Mouse (Mus musculus) intestine, embryonic 14.5 days (tissue): ENCODE measurements around the gene C1qtnf5. TPM values are rescaled to one million over a fixed set of nuclear protein-coding genes. Genes with fewer than 3 reads are reported as not detected.

Experiments
- ATAC-seq: fragments of 200-750 bp; cut with Nextera tagmentation; replicated peaks from 2 replicates; pipeline ENCODE4 v1.8.0; 2017; ENCODE audit warnings: low read depth, moderate number of reproducible peaks, moderate TSS enrichment, moderate library complexity; ENCODE audit not compliant: low FRiP score, low TSS enrichment
- DNase-seq: peaks from one replicate; pipeline ENCODE4 v3.0.0-alpha.2; 2018; ENCODE audit warnings: low spot score
- H3K27ac ChIP-seq: fragments of 300-500 bp; sonication (generic); 2 replicates; pipeline ENCODE4 v1.5.1; 2014; ENCODE audit warnings: low read depth, mild to moderate bottlenecking, control low read depth
- H3K27me3 ChIP-seq: fragments of 300-500 bp; sonication (generic); replicated peaks from 2 replicates; pipeline ENCODE4 v1.6.1; 2014; ENCODE audit warnings: low read length, control low read depth; ENCODE audit not compliant: control insufficient read depth, insufficient read depth
- H3K36me3 ChIP-seq: fragments of 300-500 bp; sonication (generic); 2 replicates; pipeline ENCODE4 v1.6.1; 2014; ENCODE audit warnings: low read length, control low read depth; ENCODE audit not compliant: control insufficient read depth, insufficient read depth
- H3K4me1 ChIP-seq: fragments of 300-500 bp; sonication (generic); replicated peaks from 2 replicates; pipeline ENCODE4 v1.6.1; 2014; ENCODE audit warnings: low read length, control low read depth, mixed read lengths; ENCODE audit not compliant: control insufficient read depth, insufficient read depth
- H3K4me2 ChIP-seq: fragments of 300-500 bp; sonication (generic); 2 replicates; pipeline ENCODE4 v1.6.1; 2014; ENCODE audit warnings: low read length
- H3K4me3 ChIP-seq: fragments of 300-500 bp; sonication (generic); 2 replicates; pipeline ENCODE4 v1.5.1; 2014; ENCODE audit warnings: low read depth, low read length, control low read depth, mixed read lengths
- H3K9ac ChIP-seq: fragments of 300-500 bp; sonication (generic); 2 replicates; pipeline ENCODE4 v1.6.1; 2014; ENCODE audit warnings: mild to moderate bottlenecking, low read length
- H3K9me3 ChIP-seq: fragments of 300-500 bp; sonication (generic); 2 replicates; pipeline ENCODE4 v1.6.1; 2016; ENCODE audit warnings: low read length, control low read depth; ENCODE audit not compliant: control insufficient read depth
- WGBS: fragments of 180-500 bp; shearing (Covaris S2); extraction: QIAGEN DNeasy Blood & Tissue Kit; methylation state at CpG from one replicate; pipeline ENCODE4 v1.1.7; 2014; 5-methylcytosine and 5-hydroxymethylcytosine counted together
- polyA plus RNA-seq: library from polyadenylated mRNA; unstranded; fragments of >200 nt; fragmentation: Nextera tagmentation; extraction: Ambion mirVana; gene quantifications from 2 replicates; pipeline ENCODE4 v1.2.1, GENCODE M21; 2014

C1qtnf5 gene
- polyA plus RNA-seq, 1 experiment from 2014 or later, result 3.4 TPM

GRCm38 (mm10) chr9:44088877-44089608, 18.0 kb upstream of the C1qtnf5 start:
- 58% methylated on average over 12 of the region's 12 CpGs for WGBS
- ATAC-seq (no peak), DNase-seq (no peak)
- H3K9me3 ChIP-seq, result no peaks in the 10 kb centered on the region
- H3K27me3 ChIP-seq, result 0 out of 2 replicates have a peak, but pooled peaks cover 9% of the 10 kb centered on the region
- peaks cover 18% of the 10 kb centered on the region for H3K36me3 ChIP-seq
- no peak overlapping the region for H3K27ac ChIP-seq
- H3K4me3 ChIP-seq, result no peak overlapping the region
- no peak overlapping the region for H3K9ac ChIP-seq
- H3K4me2 ChIP-seq, result no peak overlapping the region
- peaks cover 22% of the 10 kb centered on the region for H3K4me1 ChIP-seq

GRCm38 (mm10) chr9:44093612-44094503, 13.2 kb upstream of the C1qtnf5 start:
- H3K4me1 ChIP-seq, result peaks cover 5% of the 10 kb centered on the region; the same call in 1 of the 2 replicates
- 40% methylated on average over 24 of the region's 24 CpGs for whole genome bisulfite sequencing
- no peak overlapping the region for H3K27ac ChIP-seq
- no peak overlapping the region for H3K9ac ChIP-seq
- no peaks in the 10 kb centered on the region for H3K27me3 ChIP-seq
- no peaks in the 10 kb centered on the region for H3K9me3 ChIP-seq
- H3K36me3 ChIP-seq, result peaks cover 27% of the 10 kb centered on the region
- peak; percentile 41 for ATAC-seq
- DNase-seq, result peak; percentile 85
- H3K4me2 ChIP-seq, result no peak overlapping the region
- H3K4me3 ChIP-seq, result no peak overlapping the region

- no peak overlapping the region for H3K9ac ChIP-seq
- no peak overlapping the region for H3K4me2 ChIP-seq
- H3K36me3 ChIP-seq, result peaks cover 27% of the 10 kb centered on the region
- H3K27me3 ChIP-seq, result no peaks in the 10 kb centered on the region
- H3K4me3 ChIP-seq, result no peak overlapping the region
- DNase-seq (no peak), ATAC-seq (no peak)
- 82% methylated on average over 3 of the region's 3 CpGs for WGBS
- no peaks in the 10 kb centered on the region for H3K9me3 ChIP-seq
- H3K4me1 ChIP-seq, result no peaks in the 10 kb centered on the region
- no peak overlapping the region for H3K27ac ChIP-seq
These were observed 12.3 kb upstream of the C1qtnf5 start for GRCm38 (mm10) chr9:44094737-44095136.

GRCm38 (mm10) chr9:44095781-44096180, 11.3 kb upstream of the C1qtnf5 start:
- ATAC-seq (no peak), DNase-seq (no peak)
- Histone ChIP-seq H3K4me2 (no peak overlapping the region), H3K4me3 (no peak overlapping the region), H3K27ac (no peak overlapping the region), H3K9me3 (no peaks in the 10 kb centered on the region), H3K4me1 (no peaks in the 10 kb centered on the region), H3K36me3 (peaks cover 27% of the 10 kb centered on the region), H3K27me3 (no peaks in the 10 kb centered on the region), H3K9ac (no peak overlapping the region)
- 94% methylated on average over 9 of the region's 9 CpGs for WGBS

GRCm38 (mm10) chr9:44096536-44096935, 10.5 kb upstream of the C1qtnf5 start:
- ATAC-seq, result no peak
- Histone ChIP-seq H3K9me3 (no peaks in the 10 kb centered on the region), H3K36me3 (peaks cover 22% of the 10 kb centered on the region), H3K4me3 (no peak overlapping the region), H3K9ac (no peak overlapping the region), H3K27ac (no peak overlapping the region), H3K4me2 (no peak overlapping the region), H3K4me1 (no peaks in the 10 kb centered on the region), H3K27me3 (no peaks in the 10 kb centered on the region)
- DNase-seq, result no peak
- 35% methylated on average over 9 of the region's 9 CpGs for WGBS

- Histone ChIP-seq H3K4me3 (no peak within 1 kb of the TSS), H3K27me3 (no peaks in the 10 kb centered on the region), H3K36me3 (peaks cover 18% of the 10 kb centered on the region), H3K9ac (no peak within 1 kb of the TSS), H3K9me3 (no peaks in the 10 kb centered on the region), H3K4me2 (no peak within 1 kb of the TSS), H3K4me1 (peaks cover 4% of the 10 kb centered on the region), H3K27ac (no peak within 1 kb of the TSS)
- no peak for ATAC-seq
- 73% methylated on average over 9 of the region's 9 CpGs for WGBS
- no peak for DNase-seq
These were observed 5.6 kb upstream of the C1qtnf5 start, which contains the start of gene Mfrp for GRCm38 (mm10) chr9:44101490-44101889. Mfrp (plus strand) TSS chr9:44101729.

- Histone ChIP-seq H3K9me3 (no peaks in the 10 kb centered on the region), H3K27ac (no peak overlapping the region), H3K27me3 (no peaks in the 10 kb centered on the region), H3K4me2 (no peak overlapping the region), H3K36me3 (peaks cover 28% of the 10 kb centered on the region), H3K9ac (no peak overlapping the region), H3K4me3 (no peak overlapping the region), H3K4me1 (peaks cover 38% of the 10 kb centered on the region)
- WGBS, result 87% methylated on average over 7 of the region's 7 CpGs
- DNase-seq (no peak), ATAC-seq (no peak)
These were observed 2.2 kb upstream of the C1qtnf5 start for GRCm38 (mm10) chr9:44104881-44105280.

GRCm38 (mm10) chr9:44105781-44106180, 1.3 kb upstream of the C1qtnf5 start:
- H3K4me2 ChIP-seq, result no peak overlapping the region
- ATAC-seq, result no peak
- no peaks in the 10 kb centered on the region for H3K27me3 ChIP-seq
- no peaks in the 10 kb centered on the region for H3K9me3 ChIP-seq
- 85% methylated on average over 10 of the region's 10 CpGs for WGBS
- DNase-seq, result no peak
- H3K36me3 ChIP-seq, result peaks cover 28% of the 10 kb centered on the region
- peaks cover 45% of the 10 kb centered on the region for H3K4me1 ChIP-seq
- H3K27ac ChIP-seq, result no peak overlapping the region
- H3K4me3 ChIP-seq, result no peak overlapping the region
- H3K9ac ChIP-seq, result no peak overlapping the region
